ENCODE assay signal across 8 mouse cellular contexts in the genomic region with DNA sequence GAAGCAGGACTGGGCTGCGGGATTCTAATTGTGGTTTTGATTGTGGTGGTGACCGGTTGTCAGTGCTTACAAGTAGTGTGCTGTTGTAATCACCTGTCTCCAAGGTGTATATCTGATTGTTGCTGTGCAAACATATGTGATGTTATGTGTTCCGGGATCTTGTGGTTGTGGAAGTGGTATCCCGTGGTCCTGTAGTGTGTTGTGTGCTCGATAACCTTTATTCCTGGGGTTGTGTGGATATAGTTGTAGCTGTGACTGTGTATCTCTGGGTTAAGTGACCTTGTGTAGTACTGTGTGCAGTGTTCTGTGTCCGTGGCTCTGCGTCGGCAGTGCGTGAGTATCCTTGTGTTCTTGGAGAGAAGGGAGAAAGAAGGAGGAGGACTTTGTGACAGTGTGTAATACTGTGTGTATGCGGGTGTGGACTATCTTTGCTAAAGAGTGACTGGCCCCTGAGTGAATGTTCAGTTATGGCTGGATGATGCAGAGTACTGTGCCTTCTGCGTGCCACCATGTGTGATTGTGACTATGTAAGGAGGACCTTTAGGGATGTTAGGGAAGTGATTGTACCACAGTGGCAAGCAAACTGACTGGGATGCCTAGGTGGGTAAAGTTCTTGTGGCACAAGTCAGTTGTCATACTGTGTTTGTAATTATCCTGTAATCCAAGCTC. TPM values are rescaled to one million over a fixed set of nuclear protein-coding genes. Genes with fewer than 3 reads are reported as not detected.
DNase-seq lines count a peak whose midpoint lies in the region; ATAC-seq lines count a peak whose summit lies in the region.

No protein-coding gene starts in this region.

- H3K9ac ChIP-seq in kidney, embryonic 14.5 days (ENCODE audit: low read depth, low read length) = peak overlapping the region; percentile 93
- peak overlapping the region; percentile 83 for H3K9ac ChIP-seq in hindbrain, embryonic 14.5 days
- peak overlapping the region; percentile 63 for H3K9ac ChIP-seq in midbrain, embryonic 15.5 days

- H3K27ac ChIP-seq in kidney, embryonic 14.5 days (ENCODE audit: low read depth, low read length) = peak overlapping the region; percentile 94
- H3K27ac ChIP-seq in brown adipose tissue, adult 24 weeks (replicated peaks; ENCODE audit: low read depth, low read length) = no peak overlapping the region
- H3K27ac ChIP-seq in hindbrain, embryonic 14.5 days = peak overlapping the region; percentile 90
- H3K27ac ChIP-seq in midbrain, embryonic 15.5 days = peak overlapping the region; percentile 95

- H3K4me2 ChIP-seq in kidney, embryonic 14.5 days (replicated peaks; ENCODE audit: low read depth, low read length) = peak overlapping the region; percentile 68
- peak overlapping the region; percentile 59 for H3K4me2 ChIP-seq in hindbrain, embryonic 14.5 days (replicated peaks)
- peak overlapping the region; percentile 65 for H3K4me2 ChIP-seq in midbrain, embryonic 15.5 days

- DNase-seq in kidney, adult 18-20 months = no peak
- DNase-seq in hindbrain, embryonic 14.5 days (ENCODE audit: low spot score) = no peak
- no peak for DNase-seq in ovary, postnatal 14 days (ENCODE audit: low spot score)
- DNase-seq in layer of hippocampus, postnatal 36 days = no peak
- DNase-seq in right cerebral cortex, postnatal 25 days = no peak

- H3K4me1 ChIP-seq in kidney, embryonic 14.5 days (ENCODE audit: control insufficient read depth, insufficient read depth, low read length) = peaks cover 6% of the 10 kb centered on the region
- H3K4me1 ChIP-seq in brown adipose tissue, adult 24 weeks (ENCODE audit: control insufficient read depth, insufficient read depth, insufficient read length, low read length) = peaks cover 3% of the 10 kb centered on the region; the same call in 1 of the 2 replicates
- peaks cover 14% of the 10 kb centered on the region for H3K4me1 ChIP-seq in hindbrain, embryonic 14.5 days (replicated peaks; ENCODE audit: control insufficient read depth, insufficient read depth, low read length)
- peaks cover 27% of the 10 kb centered on the region for H3K4me1 ChIP-seq in midbrain, embryonic 15.5 days

- peaks cover 22% of the 10 kb centered on the region for H3K9me3 ChIP-seq in kidney, embryonic 14.5 days (ENCODE audit: control insufficient read depth, low read length)
- H3K9me3 ChIP-seq in hindbrain, embryonic 14.5 days (ENCODE audit: control insufficient read depth, low read length) = peaks cover 20% of the 10 kb centered on the region
- H3K9me3 ChIP-seq in midbrain, embryonic 15.5 days = no peaks in the 10 kb centered on the region

- 15% methylated on average over 11 of the region's 11 CpGs for WGBS in kidney, embryonic 14.5 days
- WGBS in hindbrain, embryonic 14.5 days = 27% methylated on average over 11 of the region's 11 CpGs
- WGBS in midbrain, embryonic 15.5 days = 27% methylated on average over 11 of the region's 11 CpGs

- peaks cover 17% of the 10 kb centered on the region; the same call in 1 of the 2 replicates for H3K36me3 ChIP-seq in kidney, embryonic 14.5 days (ENCODE audit: control insufficient read depth, insufficient read depth, low read length)
- H3K36me3 ChIP-seq in hindbrain, embryonic 14.5 days (replicated peaks; ENCODE audit: control insufficient read depth, insufficient read depth) = peaks cover 19% of the 10 kb centered on the region; the same call in 1 of the 2 replicates
- H3K36me3 ChIP-seq in midbrain, embryonic 15.5 days (replicated peaks) = peaks cover 7% of the 10 kb centered on the region

- ATAC-seq in kidney, embryonic 14.5 days (ENCODE audit: low FRiP score, low TSS enrichment) = peak; percentile 10
- ATAC-seq in hindbrain, embryonic 14.5 days (ENCODE audit: low FRiP score) = peak; percentile 32
- ATAC-seq in midbrain, embryonic 15.5 days (replicated peaks) = peak; percentile 62

- no peaks in the 10 kb centered on the region for H3K27me3 ChIP-seq in kidney, embryonic 14.5 days (ENCODE audit: control insufficient read depth, insufficient read depth, low read length)
- H3K27me3 ChIP-seq in hindbrain, embryonic 14.5 days (ENCODE audit: control insufficient read depth, insufficient read depth, low read length) = no peaks in the 10 kb centered on the region
- no peaks in the 10 kb centered on the region for H3K27me3 ChIP-seq in midbrain, embryonic 15.5 days (replicated peaks)

- peak overlapping the region; percentile 77 for H3K4me3 ChIP-seq in kidney, embryonic 14.5 days (ENCODE audit: low read length)
- H3K4me3 ChIP-seq in brown adipose tissue, adult 24 weeks (ENCODE audit: insufficient read depth, low read depth, low read length) = peak overlapping the region; percentile 74
- H3K4me3 ChIP-seq in hindbrain, embryonic 14.5 days (replicated peaks; ENCODE audit: low read length) = peak overlapping the region; percentile 71
- peak overlapping the region; percentile 71 for H3K4me3 ChIP-seq in midbrain, embryonic 15.5 days

RNA-seq across cellular contexts. Expression of gene Zfp146, which starts 0.9 kb away (rescaled TPM):
- 20.2 and 23.0 TPM in 2 replicates for polyA plus RNA-seq in kidney, embryonic 14.5 days (2014; fragmentation: Nextera tagmentation; extraction: Ambion mirVana)
- polyA plus RNA-seq in brown adipose tissue, adult 24 weeks (2012; ENCODE audit: insufficient read depth, insufficient read length, missing spikeins) = 17.8 and 24.3 TPM in 2 replicates
- polyA plus RNA-seq in hindbrain, embryonic 14.5 days (2014; fragmentation: Nextera tagmentation; extraction: Ambion mirVana) = 13.2 and 14.0 TPM in 2 replicates
- polyA plus RNA-seq in midbrain, embryonic 15.5 days (2015; fragmentation: Nextera tagmentation; extraction: Ambion mirVana) = 13.7 and 15.4 TPM in 2 replicates
- total RNA-seq in layer of hippocampus, postnatal 36 days (2021) = 10 to 100 TPM; 53.8 to 54.8 TPM

RNA-seq across cellular contexts. Expression of gene Cox7a1, which starts 13.5 kb away (rescaled TPM):
- 4.5 TPM in 2 replicates for polyA plus RNA-seq in kidney, embryonic 14.5 days (2014; fragmentation: Nextera tagmentation; extraction: Ambion mirVana)
- 3,242 and 3,950 TPM in 2 replicates for polyA plus RNA-seq in brown adipose tissue, adult 24 weeks (2012; ENCODE audit: insufficient read depth, insufficient read length, missing spikeins)
- 6.0 and 6.9 TPM in 2 replicates for polyA plus RNA-seq in hindbrain, embryonic 14.5 days (2014; fragmentation: Nextera tagmentation; extraction: Ambion mirVana)
- polyA plus RNA-seq in midbrain, embryonic 15.5 days (2015; fragmentation: Nextera tagmentation; extraction: Ambion mirVana) = 6.5 and 6.8 TPM in 2 replicates
- total RNA-seq in layer of hippocampus, postnatal 36 days (2021) = 1 to 10 TPM; 3.7 to 5.0 TPM

RNA-seq across cellular contexts. Expression of gene Capns1, which starts 28.2 kb away (rescaled TPM):
- 83.1 and 120 TPM in 2 replicates for polyA plus RNA-seq in kidney, embryonic 14.5 days (2014; fragmentation: Nextera tagmentation; extraction: Ambion mirVana)
- polyA plus RNA-seq in brown adipose tissue, adult 24 weeks (2012; ENCODE audit: insufficient read depth, insufficient read length, missing spikeins) = 549 and 708 TPM in 2 replicates
- 62.0 and 70.7 TPM in 2 replicates for polyA plus RNA-seq in hindbrain, embryonic 14.5 days (2014; fragmentation: Nextera tagmentation; extraction: Ambion mirVana)
- 69.8 and 81.5 TPM in 2 replicates for polyA plus RNA-seq in midbrain, embryonic 15.5 days (2015; fragmentation: Nextera tagmentation; extraction: Ambion mirVana)
- 100 to 1,000 TPM; 207 to 234 TPM for total RNA-seq in layer of hippocampus, postnatal 36 days (2021)

RNA-seq across cellular contexts. Expression of gene Zfp382, which starts 48.7 kb away (rescaled TPM):
- polyA plus RNA-seq in kidney, embryonic 14.5 days (2014; fragmentation: Nextera tagmentation; extraction: Ambion mirVana) = 5.2 and 6.1 TPM in 2 replicates
- 1.1 TPM in 1 of 2 replicates, not detected in the other for polyA plus RNA-seq in brown adipose tissue, adult 24 weeks (2012; ENCODE audit: insufficient read depth, insufficient read length, missing spikeins)
- polyA plus RNA-seq in hindbrain, embryonic 14.5 days (2014; fragmentation: Nextera tagmentation; extraction: Ambion mirVana) = 14.6 and 15.5 TPM in 2 replicates
- polyA plus RNA-seq in midbrain, embryonic 15.5 days (2015; fragmentation: Nextera tagmentation; extraction: Ambion mirVana) = 23.4 and 24.9 TPM in 2 replicates
- 10 to 100 TPM; 31.8 to 35.0 TPM for total RNA-seq in layer of hippocampus, postnatal 36 days (2021)

Comparison
In these comparisons a context has a peak if more than half of its experiments do, and no peak if none do; other contexts are left out.
1. ATAC-seq: peak in every context shown above with its lines; median percentile 62 in midbrain, embryonic 15.5 days; 32 in hindbrain, embryonic 14.5 days; 10 in kidney, embryonic 14.5 days.
2. RNA of gene Cox7a1, which starts 13.5 kb away (polyA plus RNA-seq): 3,242 to 3,950 TPM in brown adipose tissue, adult 24 weeks; 6.0 to 6.9 TPM in hindbrain, embryonic 14.5 days, 6.5 to 6.8 TPM in midbrain, embryonic 15.5 days and 4.5 TPM in kidney, embryonic 14.5 days; every median in the first group is over 100 times any median in the second.
3. Peak in every context shown above with its lines, with median percentiles within 50 percentile points of each other: H3K4me2 ChIP-seq, H3K4me3 ChIP-seq and H3K9ac ChIP-seq.